Mouse (Mus musculus): Measurements from ENCODE around the gene Zfp72.

- TF ChIP-seq CTCF (IDR thresholded peaks at IDR 0.05; ENCODE audit: low read depth) (no peak), EP300 (optimal IDR thresholded peaks at IDR 0.05) (no peak)
Measured at GRCm38 (mm10) chr13:74363859-74364235, 26.8 kb downstream of the Zfp72 start, which contains the start of gene Lrrc14b.
